Mouse (Mus musculus): ENCODE measurements around the gene Fras1. TPM values are rescaled to one million over a fixed set of nuclear protein-coding genes. Genes with fewer than 3 reads are reported as not detected.
A peak's percentile ranks its signal among the peaks of the same experiment; 100 is the strongest.

Fras1 gene
- polyA plus RNA-seq (2014; fragmentation: Nextera tagmentation; extraction: Ambion mirVana): 30.5 and 34.2 TPM in 2 replicates

- WGBS: 0% methylated on average over 16 of the region's 16 CpGs
- DNase-seq (peak; percentile 77), ATAC-seq (ENCODE audit: insufficient read depth) (peak; percentile 61)
- no peaks in the 10 kb centered on the region for H3K27me3 ChIP-seq (ENCODE audit: insufficient read depth, low read length)
- H3K27ac ChIP-seq (ENCODE audit: low read depth): peak within 1 kb of the TSS; percentile 85
- H3K36me3 ChIP-seq (ENCODE audit: insufficient read depth): no peaks in the 10 kb centered on the region
- peaks cover 13% of the 10 kb centered on the region; the same call in 1 of the 2 replicates for H3K4me1 ChIP-seq (ENCODE audit: insufficient read depth)
- H3K9ac ChIP-seq: peak within 1 kb of the TSS; percentile 63
- TF ChIP-seq CTCF (IDR thresholded peaks at IDR 0.05; ENCODE audit: low read depth): no peak
- H3K4me3 ChIP-seq (ENCODE audit: low read depth, low read length): peak within 1 kb of the TSS; percentile 65
- no peaks in the 10 kb centered on the region for H3K9me3 ChIP-seq (ENCODE audit: low read depth, low read length)
- H3K4me2 ChIP-seq: peak within 1 kb of the TSS; percentile 68
Measured at GRCm38 (mm10) chr5:96373567-96373985, at the start of gene Fras1. Fras1 (plus strand) TSS chr5:96373955.

- ATAC-seq (ENCODE audit: insufficient read depth): no peak
- H3K27ac ChIP-seq (ENCODE audit: low read depth): no peak overlapping the region
- H3K9ac ChIP-seq: no peak overlapping the region
- H3K9me3 ChIP-seq (ENCODE audit: low read depth, low read length): no peaks in the 10 kb centered on the region
- TF ChIP-seq CTCF (IDR thresholded peaks at IDR 0.05; ENCODE audit: low read depth): no peak
- WGBS: 86% methylated on average over 25 of the region's 25 CpGs
- no peaks in the 10 kb centered on the region for H3K4me1 ChIP-seq (ENCODE audit: insufficient read depth)
- no peak overlapping the region for H3K4me2 ChIP-seq
- no peaks in the 10 kb centered on the region for H3K27me3 ChIP-seq (ENCODE audit: insufficient read depth, low read length)
- no peak overlapping the region for H3K4me3 ChIP-seq (ENCODE audit: low read depth, low read length)
- H3K36me3 ChIP-seq (ENCODE audit: insufficient read depth): no peaks in the 10 kb centered on the region
- DNase-seq: no peak
Measured at GRCm38 (mm10) chr5:96331048-96331737, 42.6 kb upstream of the Fras1 start.

- H3K4me2 ChIP-seq: no peak overlapping the region
- ATAC-seq (ENCODE audit: insufficient read depth) (no peak), DNase-seq (no peak)
- WGBS: 65% methylated on average over 5 of the region's 5 CpGs
- TF ChIP-seq CTCF (IDR thresholded peaks at IDR 0.05; ENCODE audit: low read depth): no peak
- no peak overlapping the region for H3K9ac ChIP-seq
- no peaks in the 10 kb centered on the region for H3K27me3 ChIP-seq (ENCODE audit: insufficient read depth, low read length)
- no peaks in the 10 kb centered on the region for H3K9me3 ChIP-seq (ENCODE audit: low read depth, low read length)
- no peak overlapping the region for H3K4me3 ChIP-seq (ENCODE audit: low read depth, low read length)
- no peaks in the 10 kb centered on the region for H3K4me1 ChIP-seq (ENCODE audit: insufficient read depth)
- no peaks in the 10 kb centered on the region for H3K36me3 ChIP-seq (ENCODE audit: insufficient read depth)
- no peak overlapping the region for H3K27ac ChIP-seq (ENCODE audit: low read depth)
Measured at GRCm38 (mm10) chr5:96331738-96332070, 42.1 kb upstream of the Fras1 start.

- H3K9me3 ChIP-seq (ENCODE audit: low read depth, low read length): no peaks in the 10 kb centered on the region
- ATAC-seq (ENCODE audit: insufficient read depth) (no peak), DNase-seq (peak; percentile 83)
- H3K4me3 ChIP-seq (ENCODE audit: low read depth, low read length): no peak overlapping the region
- H3K4me2 ChIP-seq: no peak overlapping the region
- no peak overlapping the region for H3K27ac ChIP-seq (ENCODE audit: low read depth)
- no peaks in the 10 kb centered on the region for H3K27me3 ChIP-seq (ENCODE audit: insufficient read depth, low read length)
- no peaks in the 10 kb centered on the region for H3K36me3 ChIP-seq (ENCODE audit: insufficient read depth)
- 60% methylated on average over 3 of the region's 3 CpGs for WGBS
- no peak overlapping the region for H3K9ac ChIP-seq
- peak; percentile 72 for TF ChIP-seq CTCF (IDR thresholded peaks at IDR 0.05; ENCODE audit: low read depth)
- H3K4me1 ChIP-seq (ENCODE audit: insufficient read depth): no peaks in the 10 kb centered on the region
Measured at GRCm38 (mm10) chr5:96333963-96334362, 39.8 kb upstream of the Fras1 start.

GRCm38 (mm10) chr5:96340564-96340963, 33.2 kb upstream of the Fras1 start:
- Histone ChIP-seq H3K9me3 (ENCODE audit: low read depth, low read length) (no peaks in the 10 kb centered on the region), H3K4me2 (no peak overlapping the region), H3K27ac (ENCODE audit: low read depth) (no peak overlapping the region), H3K9ac (no peak overlapping the region), H3K36me3 (ENCODE audit: insufficient read depth) (no peaks in the 10 kb centered on the region), H3K4me1 (ENCODE audit: insufficient read depth) (no peaks in the 10 kb centered on the region), H3K4me3 (ENCODE audit: low read depth, low read length) (no peak overlapping the region), H3K27me3 (ENCODE audit: insufficient read depth, low read length) (no peaks in the 10 kb centered on the region)
- no peak for TF ChIP-seq CTCF (IDR thresholded peaks at IDR 0.05; ENCODE audit: low read depth)
- no peak for ATAC-seq (ENCODE audit: insufficient read depth)
- DNase-seq: no peak
- WGBS: 89% methylated on average over 6 of the region's 6 CpGs

- H3K27ac ChIP-seq (ENCODE audit: low read depth): no peak overlapping the region
- ATAC-seq (ENCODE audit: insufficient read depth): no peak
- no peak for DNase-seq
- no peaks in the 10 kb centered on the region for H3K36me3 ChIP-seq (ENCODE audit: insufficient read depth)
- no peak for TF ChIP-seq CTCF (IDR thresholded peaks at IDR 0.05; ENCODE audit: low read depth)
- no peak overlapping the region for H3K4me2 ChIP-seq
- H3K27me3 ChIP-seq (ENCODE audit: insufficient read depth, low read length): no peaks in the 10 kb centered on the region
- no peak overlapping the region for H3K9ac ChIP-seq
- H3K4me3 ChIP-seq (ENCODE audit: low read depth, low read length): no peak overlapping the region
- WGBS: 73% methylated on average over 2 of the region's 2 CpGs
- no peaks in the 10 kb centered on the region for H3K9me3 ChIP-seq (ENCODE audit: low read depth, low read length)
- no peaks in the 10 kb centered on the region for H3K4me1 ChIP-seq (ENCODE audit: insufficient read depth)
Measured at GRCm38 (mm10) chr5:96344983-96345382, 28.8 kb upstream of the Fras1 start.

- ATAC-seq (ENCODE audit: insufficient read depth): no peak
- peak; percentile 44; the same call in 1 of the 2 replicates for TF ChIP-seq CTCF (IDR thresholded peaks at IDR 0.05; ENCODE audit: low read depth)
Measured at GRCm38 (mm10) chr5:96351963-96352362, 21.8 kb upstream of the Fras1 start.

More at GRCm38 (mm10) chr5:96351963-96352362, 21.8 kb upstream of the Fras1 start:
- peak; percentile 24 for DNase-seq
- H3K27ac ChIP-seq (ENCODE audit: low read depth): no peak overlapping the region
- no peak overlapping the region for H3K4me3 ChIP-seq (ENCODE audit: low read depth, low read length)
- no peaks in the 10 kb centered on the region for H3K27me3 ChIP-seq (ENCODE audit: insufficient read depth, low read length)
- H3K9ac ChIP-seq: no peak overlapping the region
- H3K4me1 ChIP-seq (ENCODE audit: insufficient read depth): no peaks in the 10 kb centered on the region
- no peaks in the 10 kb centered on the region for H3K9me3 ChIP-seq (ENCODE audit: low read depth, low read length)
- H3K4me2 ChIP-seq: no peak overlapping the region
- H3K36me3 ChIP-seq (ENCODE audit: insufficient read depth): no peaks in the 10 kb centered on the region

All from lung, embryonic 14.5 days (tissue).